Comparison of ENCODE assay signal across 20 mouse cellular contexts in the genomic region with DNA sequence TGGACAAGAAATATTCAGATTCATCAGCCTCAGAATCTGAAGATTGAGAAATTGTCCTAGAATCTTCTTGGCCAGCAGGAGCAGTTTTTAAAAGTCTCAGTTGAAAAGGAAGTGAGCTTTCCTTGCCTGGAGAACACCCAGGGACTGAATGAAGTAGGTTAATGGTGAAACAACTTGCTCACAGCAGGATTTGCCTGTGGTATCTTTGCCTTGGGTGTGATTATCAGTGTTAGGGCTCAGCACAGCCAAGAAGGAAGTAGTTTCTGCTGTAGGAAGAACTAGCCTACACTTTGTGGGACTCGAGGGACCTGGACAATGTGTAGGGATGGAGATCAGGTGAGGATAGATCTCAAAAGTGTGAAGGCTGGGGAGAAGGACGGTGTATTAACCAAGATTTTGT. TPM values are rescaled to one million over a fixed set of nuclear protein-coding genes. Genes with fewer than 3 reads are reported as not detected.
"Had no signal": no experiment of that assay in that cellular context is flagged by ENCODE, and none has a peak within 500 bp of the region (broad histone marks: within the 10 kb centered on the region; RNA-seq: fewer than 3 reads in every experiment).

No protein-coding gene starts in this region.

- ATAC-seq: forebrain, postnatal 0 days; hindbrain, postnatal 0 days; intestine, embryonic 16.5 days; liver, embryonic 12.5 days had no signal

- DNase-seq: forebrain, postnatal 0 days; gastrocnemius, postnatal 14 days; gastrocnemius, postnatal 36 days; heart, adult 2 months; heart, postnatal 4 days; kidney, adult 11 months; kidney, adult 2 months; kidney, postnatal 10 days; kidney, postnatal 25 days; kidney, postnatal 4 days had no signal

RNA-seq across cellular contexts. Expression of a gene that starts 49.9 kb away (rescaled TPM):
- total RNA-seq: forebrain, postnatal 0 days; hindbrain, postnatal 0 days; layer of hippocampus, adult 2 months; layer of hippocampus, postnatal 10 days; layer of hippocampus, postnatal 25 days; left cerebral cortex, adult 2 months; left cerebral cortex, postnatal 14 days; left cerebral cortex, postnatal 36 days; liver, adult 2 months had no signal
